Mouse (Mus musculus): ENCODE results near the gene Olfr1414. TPM values are rescaled to one million over a fixed set of nuclear protein-coding genes. Genes with fewer than 3 reads are reported as not detected.

Gene Olfr1414
- total RNA-seq (2012; rRNA removed) = 0.25 TPM in 2 replicates
- total RNA-seq (2014; rRNA removed) = 0.20 TPM in 1 of 2 replicates, not detected in the other
- not detected in 2 replicates for polyA plus RNA-seq (2012; ENCODE audit: insufficient read length, low read depth)

GRCm38 (mm10) chr1:92518561-92518960, at the start of gene Olfr1414:
TSS of gene Olfr1414 (minus strand) at chr1:92518661.
- in situ Hi-C loops (cut with MboI; ENCODE audit: low pct_ligation_motif_present, low pct_unique_long_range_greater_than_20kb, low sequenced_read_pairs) = loop anchor here (5.0 kb wide), 1 partner anchor 94 kb away; no protein-coding TSS in a partner anchor
- no peak for DNase-seq (ENCODE audit: extremely low read depth)
- no peak for TF ChIP-seq HCFC1 (IDR thresholded peaks at IDR 0.05; ENCODE audit: low read depth, low read length)
- TF ChIP-seq EP300 (IDR thresholded peaks at IDR 0.05; ENCODE audit: low read length) = no peak
- TF ChIP-seq SMC3 (IDR thresholded peaks at IDR 0.05; ENCODE audit: low read depth, low read length) = no peak
- no peak for TF ChIP-seq CHD1 (IDR thresholded peaks at IDR 0.05; ENCODE audit: low read depth, low read length)
- TF ChIP-seq MAFK (IDR thresholded peaks at IDR 0.05; ENCODE audit: insufficient replicate concordance, low read length) = no peak
- H3K4me3 ChIP-seq (replicated peaks in 1 of 3; ENCODE audit: low read depth in 2 of 3, low read length in 2 of 3, poor library complexity in 1 of 3) = no peak within 1 kb of the TSS
- peaks cover 10 to 15% of the 10 kb centered on the region in 2 experiments for H3K4me1 ChIP-seq (ENCODE audit: control insufficient read depth in 1 of 2, insufficient read depth in 2 of 2)
- dilution Hi-C loops (cut with MboI; ENCODE audit: extremely low pct_ligation_motif_present, extremely low pct_unique_long_range_greater_than_20kb, low sequenced_read_pairs) = no loop called here
- H3K9me3 ChIP-seq (replicated peaks; ENCODE audit: low read length) = no peaks in the 10 kb centered on the region
- no peak within 1 kb of the TSS for H3K4me2 ChIP-seq (ENCODE audit: insufficient read depth, low read depth, poor library complexity, severe bottlenecking)
- H3K36me3 ChIP-seq (replicated peaks in 1 of 2; ENCODE audit: control insufficient read depth in 1 of 2, insufficient read depth in 1 of 2, low read length in 1 of 2) = no peaks in the 10 kb centered on the region
- H3K27me3 ChIP-seq (replicated peaks) = peaks cover 59% of the 10 kb centered on the region
- H3K79me2 ChIP-seq (replicated peaks; ENCODE audit: control insufficient read depth, extremely low read depth, insufficient read depth, poor library complexity, severe bottlenecking) = no peaks in the 10 kb centered on the region
- H3K27ac ChIP-seq (ENCODE audit: insufficient read depth, low read depth) = no peak within 1 kb of the TSS
- H3K9ac ChIP-seq (ENCODE audit: insufficient read depth, low read depth) = no peak within 1 kb of the TSS

GRCm38 (mm10) chr1:92545929-92546328, 27.5 kb upstream of the Olfr1414 start:
- in situ Hi-C loops (cut with MboI; ENCODE audit: low pct_ligation_motif_present, low pct_unique_long_range_greater_than_20kb, low sequenced_read_pairs) = no loop called here
- Histone ChIP-seq H3K4me3 (replicated peaks in 1 of 3; ENCODE audit: low read depth in 2 of 3, low read length in 2 of 3, poor library complexity in 1 of 3) (no peak overlapping the region), H3K4me2 (ENCODE audit: insufficient read depth, low read depth, poor library complexity, severe bottlenecking) (no peak overlapping the region), H3K36me3 (replicated peaks in 1 of 2; ENCODE audit: control insufficient read depth in 1 of 2, insufficient read depth in 1 of 2, low read length in 1 of 2) (no peaks in the 10 kb centered on the region), H3K9me3 (replicated peaks; ENCODE audit: low read length) (no peaks in the 10 kb centered on the region), H3K27ac (ENCODE audit: insufficient read depth, low read depth) (no peak overlapping the region), H3K79me2 (replicated peaks; ENCODE audit: control insufficient read depth, extremely low read depth, insufficient read depth, poor library complexity, severe bottlenecking) (no peaks in the 10 kb centered on the region), H3K4me1 (ENCODE audit: control insufficient read depth in 1 of 2, insufficient read depth in 2 of 2) (no peaks in the 10 kb centered on the region), H3K9ac (ENCODE audit: insufficient read depth, low read depth) (no peak overlapping the region), H3K27me3 (replicated peaks) (peaks cover 39% of the 10 kb centered on the region)
- no peak for DNase-seq (ENCODE audit: extremely low read depth)
- TF ChIP-seq POLR2AphosphoS2 (IDR thresholded peaks at IDR 0.05; ENCODE audit: low read depth, low read length) (no peak), ZC3H11A (IDR thresholded peaks at IDR 0.05; ENCODE audit: low read depth, low read length) (no peak), MAZ (IDR thresholded peaks at IDR 0.05; ENCODE audit: low read depth, low read length) (no peak), ZMIZ1 (IDR thresholded peaks at IDR 0.05; ENCODE audit: low read depth, low read length) (no peak), KAT2A (IDR thresholded peaks at IDR 0.05; ENCODE audit: insufficient replicate concordance, low read length) (no peak), POLR2A (IDR thresholded peaks at IDR 0.05; ENCODE audit: low read depth, low read length) (no peak), JUN (IDR thresholded peaks at IDR 0.05; ENCODE audit: insufficient read depth, low read depth, low read length) (no peak), TCF12 (IDR thresholded peaks at IDR 0.05; ENCODE audit: low read depth, low read length) (no peak), USF1 (IDR thresholded peaks at IDR 0.05; ENCODE audit: low read depth, low read length) (no peak), ELF1 (IDR thresholded peaks at IDR 0.05; ENCODE audit: low read depth, low read length) (no peak), ZNF384 (IDR thresholded peaks at IDR 0.05; ENCODE audit: low read depth, low read length) (no peak), MAX (IDR thresholded peaks at IDR 0.05; ENCODE audit: low read length) (no peak), USF2 (conservative IDR thresholded peaks at IDR 0.05; ENCODE audit: low read depth, low read length) (no peak), NELFE (IDR thresholded peaks at IDR 0.05; ENCODE audit: low read depth, low read length) (no peak), MAFK (IDR thresholded peaks at IDR 0.05; ENCODE audit: insufficient replicate concordance, low read length) (no peak), EP300 (IDR thresholded peaks at IDR 0.05; ENCODE audit: low read length) (no peak)
- dilution Hi-C loops (cut with MboI; ENCODE audit: extremely low pct_ligation_motif_present, extremely low pct_unique_long_range_greater_than_20kb, low sequenced_read_pairs) = no loop called here

Measured in CH12.LX (cell line).